Mouse (Mus musculus): Measurements from ENCODE around the gene Prm2. TPM values are rescaled to one million over a fixed set of nuclear protein-coding genes. Genes with fewer than 3 reads are reported as not detected.
"Not testable (repeated sequence)": the region's sequence is repeated elsewhere in the genome, so short reads cannot be mapped to it uniquely, and the experiment has no call there.

Prm2 gene
- polyA plus RNA-seq, 1 experiment from 2014 or later, result not detected

GRCm38 (mm10) chr16:10812865-10813371 lies 17.0 kb upstream of the Prm2 start, which contains the start of gene Gm11172:
Gene Gm11172 (plus strand): TSS chr16:10812915.
- no peaks in the 10 kb centered on the region for H3K36me3 ChIP-seq (ENCODE audit: insufficient read depth)
- H3K27me3 ChIP-seq (ENCODE audit: insufficient read depth, low read length), result no peaks in the 10 kb centered on the region
- no peak within 1 kb of the TSS for H3K9ac ChIP-seq
- H3K4me2 ChIP-seq, result no peak within 1 kb of the TSS
- TF ChIP-seq CTCF (IDR thresholded peaks at IDR 0.05; ENCODE audit: low read depth), result no peak
- no peaks in the 10 kb centered on the region for H3K9me3 ChIP-seq (ENCODE audit: low read depth, low read length)
- DNase-seq, result no peak
- H3K4me3 ChIP-seq (ENCODE audit: low read depth, low read length), result no peak within 1 kb of the TSS
- no peak for ATAC-seq (ENCODE audit: insufficient read depth)
- H3K4me1 ChIP-seq (ENCODE audit: insufficient read depth), result no peaks in the 10 kb centered on the region
- 67% methylated on average over 2 of the region's 2 CpGs for WGBS
- H3K27ac ChIP-seq (ENCODE audit: low read depth), result no peak within 1 kb of the TSS

- no peaks in the 10 kb centered on the region for H3K36me3 ChIP-seq (ENCODE audit: insufficient read depth)
- H3K9me3 ChIP-seq (ENCODE audit: low read depth, low read length), result no peaks in the 10 kb centered on the region
- no peak overlapping the region for H3K9ac ChIP-seq
- H3K27ac ChIP-seq (ENCODE audit: low read depth), result no peak overlapping the region
- no peak overlapping the region for H3K4me2 ChIP-seq
- ATAC-seq (ENCODE audit: insufficient read depth) (no peak), DNase-seq (no peak)
- H3K4me3 ChIP-seq (ENCODE audit: low read depth, low read length), result no peak overlapping the region
- 86% methylated on average over 1 of the region's 1 CpGs for WGBS
- TF ChIP-seq CTCF (IDR thresholded peaks at IDR 0.05; ENCODE audit: low read depth), result no peak
- H3K27me3 ChIP-seq (ENCODE audit: insufficient read depth, low read length), result no peaks in the 10 kb centered on the region
- no peaks in the 10 kb centered on the region for H3K4me1 ChIP-seq (ENCODE audit: insufficient read depth)
Measured at GRCm38 (mm10) chr16:10810376-10810775, 14.4 kb upstream of the Prm2 start.

GRCm38 (mm10) chr16:10805789-10806527 lies 10.0 kb upstream of the Prm2 start, which contains the start of gene Prm1:
Gene Prm1 (minus strand): TSS chr16:10805839.
- DNase-seq, result no peak
- no peaks in the 10 kb centered on the region for H3K4me1 ChIP-seq (ENCODE audit: insufficient read depth)
- no peaks in the 10 kb centered on the region for H3K27me3 ChIP-seq (ENCODE audit: insufficient read depth, low read length)
- 74% methylated on average over 10 of the region's 10 CpGs for WGBS
- H3K27ac ChIP-seq (ENCODE audit: low read depth), result no peak within 1 kb of the TSS
- H3K4me2 ChIP-seq, result no peak within 1 kb of the TSS
- H3K9me3 ChIP-seq (ENCODE audit: low read depth, low read length), result no peaks in the 10 kb centered on the region
- H3K9ac ChIP-seq, result no peak within 1 kb of the TSS
- ATAC-seq (ENCODE audit: insufficient read depth), result no peak
- H3K4me3 ChIP-seq (ENCODE audit: low read depth, low read length), result no peak within 1 kb of the TSS
- H3K36me3 ChIP-seq (ENCODE audit: insufficient read depth), result no peaks in the 10 kb centered on the region
- no peak for TF ChIP-seq CTCF (IDR thresholded peaks at IDR 0.05; ENCODE audit: low read depth)

GRCm38 (mm10) chr16:10802420-10802819 lies 6.5 kb upstream of the Prm2 start:
- H3K27me3 ChIP-seq (ENCODE audit: insufficient read depth, low read length); H3K27ac ChIP-seq (ENCODE audit: low read depth); DNase-seq; H3K4me1 ChIP-seq (ENCODE audit: insufficient read depth); H3K36me3 ChIP-seq (ENCODE audit: insufficient read depth); H3K4me3 ChIP-seq (ENCODE audit: low read depth, low read length); H3K9me3 ChIP-seq (ENCODE audit: low read depth, low read length); H3K9ac ChIP-seq; H3K4me2 ChIP-seq; ATAC-seq (ENCODE audit: insufficient read depth): not testable (repeated sequence)
- WGBS, result 79% methylated on average over 3 of the region's 3 CpGs

- TF ChIP-seq CTCF (IDR thresholded peaks at IDR 0.05; ENCODE audit: low read depth), result no peak
- no peak for ATAC-seq (ENCODE audit: insufficient read depth)
- no peaks in the 10 kb centered on the region for H3K36me3 ChIP-seq (ENCODE audit: insufficient read depth)
- H3K27me3 ChIP-seq (ENCODE audit: insufficient read depth, low read length), result peaks cover under 1% of the 10 kb centered on the region
- no peak for DNase-seq
- no peak within 1 kb of the TSS for H3K4me2 ChIP-seq
- no peak within 1 kb of the TSS for H3K27ac ChIP-seq (ENCODE audit: low read depth)
- WGBS, result 63% methylated on average over 9 of the region's 9 CpGs
- H3K4me1 ChIP-seq (ENCODE audit: insufficient read depth), result peaks cover 6% of the 10 kb centered on the region
- H3K9ac ChIP-seq, result no peak within 1 kb of the TSS
- no peak within 1 kb of the TSS for H3K4me3 ChIP-seq (ENCODE audit: low read depth, low read length)
- no peaks in the 10 kb centered on the region for H3K9me3 ChIP-seq (ENCODE audit: low read depth, low read length)
Measured at GRCm38 (mm10) chr16:10790702-10791101, 5.2 kb downstream of the Prm2 start, which contains the start of gene Prm3. Gene Prm3 (minus strand): TSS chr16:10790914.

- DNase-seq, result no peak
- Histone ChIP-seq H3K9me3 (ENCODE audit: low read depth, low read length) (no peaks in the 10 kb centered on the region), H3K27ac (ENCODE audit: low read depth) (no peak overlapping the region), H3K4me3 (ENCODE audit: low read depth, low read length) (no peak overlapping the region), H3K9ac (no peak overlapping the region), H3K4me2 (no peak overlapping the region), H3K27me3 (ENCODE audit: insufficient read depth, low read length) (no peaks in the 10 kb centered on the region), H3K36me3 (ENCODE audit: insufficient read depth) (no peaks in the 10 kb centered on the region), H3K4me1 (ENCODE audit: insufficient read depth) (peaks cover 6% of the 10 kb centered on the region)
- 68% methylated on average over 4 of the region's 4 CpGs for WGBS
- no peak for ATAC-seq (ENCODE audit: insufficient read depth)
- TF ChIP-seq CTCF (IDR thresholded peaks at IDR 0.05; ENCODE audit: low read depth), result no peak
Measured at GRCm38 (mm10) chr16:10788866-10789265, 7.1 kb downstream of the Prm2 start.

GRCm38 (mm10) chr16:10788271-10788670 lies 7.7 kb downstream of the Prm2 start, which contains the start of gene Tnp2:
Gene Tnp2 (minus strand): TSS chr16:10788660.
- ATAC-seq (ENCODE audit: insufficient read depth) (no peak), DNase-seq (no peak)
- no peaks in the 10 kb centered on the region for H3K9me3 ChIP-seq (ENCODE audit: low read depth, low read length)
- WGBS, result 45% methylated on average over 16 of the region's 16 CpGs
- peaks cover 8% of the 10 kb centered on the region for H3K4me1 ChIP-seq (ENCODE audit: insufficient read depth)
- H3K4me2 ChIP-seq, result no peak within 1 kb of the TSS
- TF ChIP-seq CTCF (IDR thresholded peaks at IDR 0.05; ENCODE audit: low read depth), result no peak
- H3K4me3 ChIP-seq (ENCODE audit: low read depth, low read length), result no peak within 1 kb of the TSS
- H3K36me3 ChIP-seq (ENCODE audit: insufficient read depth), result no peaks in the 10 kb centered on the region
- no peak within 1 kb of the TSS for H3K9ac ChIP-seq
- no peak within 1 kb of the TSS for H3K27ac ChIP-seq (ENCODE audit: low read depth)
- H3K27me3 ChIP-seq (ENCODE audit: insufficient read depth, low read length), result no peaks in the 10 kb centered on the region
